Mouse (Mus musculus) limb, embryonic 14.5 days (tissue): ENCODE results near the gene Xntrpc. TPM values are rescaled to one million over a fixed set of nuclear protein-coding genes. Genes with fewer than 3 reads are reported as not detected.

Source experiments
- ATAC-seq: fragments of 200-750 bp; cut with Nextera tagmentation; 2 replicates; pipeline ENCODE4 v1.8.0; 2017; ENCODE audit warnings: low read depth, moderate number of reproducible peaks, moderate TSS enrichment; ENCODE audit not compliant: low FRiP score
- DNase-seq: peaks from one replicate; pipeline ENCODE4 v3.0.0-alpha.2; 2015; ENCODE audit warnings: low spot score
- H3K27ac ChIP-seq: fragments of 300-500 bp; sonication (generic); replicated peaks from 2 replicates; pipeline ENCODE4 v1.5.1; 2014; ENCODE audit warnings: low read depth, mild to moderate bottlenecking, low read length, moderate library complexity, mixed read lengths
- H3K27me3 ChIP-seq: fragments of 300-500 bp; sonication (generic); 2 replicates; pipeline ENCODE4 v1.6.1; 2014; ENCODE audit warnings: low read length, mixed read lengths; ENCODE audit not compliant: control insufficient read depth, insufficient read depth
- H3K36me3 ChIP-seq: fragments of 300-500 bp; sonication (generic); 2 replicates; pipeline ENCODE4 v1.6.1; 2014; ENCODE audit warnings: mild to moderate bottlenecking, low read length, moderate library complexity, mixed read lengths; ENCODE audit not compliant: control insufficient read depth, insufficient read depth
- H3K4me1 ChIP-seq: fragments of 300-500 bp; sonication (generic); 2 replicates; pipeline ENCODE4 v1.6.1; 2014; ENCODE audit warnings: antibody characterized with exemption, low read length, mixed read lengths; ENCODE audit not compliant: control insufficient read depth, insufficient read depth
- H3K4me2 ChIP-seq: fragments of 300-500 bp; sonication (generic); replicated peaks from 2 replicates; pipeline ENCODE4 v1.6.1; 2014; ENCODE audit warnings: low read depth, mild to moderate bottlenecking, low read length, moderate library complexity; ENCODE audit not compliant: severe bottlenecking
- H3K4me3 ChIP-seq: fragments of 300-500 bp; sonication (generic); replicated peaks from 2 replicates; pipeline ENCODE4 v1.5.1; 2014; ENCODE audit warnings: low read length
- H3K9ac ChIP-seq: fragments of 300-500 bp; sonication (generic); 2 replicates; pipeline ENCODE4 v1.6.1; 2014; ENCODE audit warnings: mild to moderate bottlenecking, low read depth, low read length, moderate library complexity; ENCODE audit not compliant: severe bottlenecking
- H3K9me3 ChIP-seq: fragments of 300-500 bp; sonication (generic); 2 replicates; pipeline ENCODE4 v1.6.1; 2016; ENCODE audit warnings: low read length; ENCODE audit not compliant: control insufficient read depth
- POLR2A ChIP-seq: fragments of 200-500 bp; IDR thresholded peaks from 2 replicates; pipeline ENCODE4 v1.8.0; 2012; ENCODE audit warnings: inconsistent platforms, mild to moderate bottlenecking, moderate library complexity, borderline replicate concordance; ENCODE audit not compliant: insufficient read depth, insufficient read length; ENCODE audit errors: extremely low read depth
- WGBS: fragments of 180-500 bp; shearing (Covaris S2); extraction: QIAGEN DNeasy Blood & Tissue Kit; methylation state at CpG from one replicate; pipeline ENCODE4 v1.1.7; 2014; 5-methylcytosine and 5-hydroxymethylcytosine counted together
- polyA plus RNA-seq, 2 experiments: library from polyadenylated mRNA; depleted of rRNA in 1 of 2; stranded (reverse) in 1 of 2; unstranded in 1 of 2; fragments of >200 nt; fragmentation: Nextera tagmentation in 1 of 2; extraction: Ambion mirVana in 1 of 2; gene quantifications; 2 replicates each; pipeline versions ENCODE4 v1.2.1 to v1.2.3; 2012 to 2014

The Xntrpc gene
- polyA plus RNA-seq, 2 experiments, result 1.2 to 9.5 TPM

DNA sequence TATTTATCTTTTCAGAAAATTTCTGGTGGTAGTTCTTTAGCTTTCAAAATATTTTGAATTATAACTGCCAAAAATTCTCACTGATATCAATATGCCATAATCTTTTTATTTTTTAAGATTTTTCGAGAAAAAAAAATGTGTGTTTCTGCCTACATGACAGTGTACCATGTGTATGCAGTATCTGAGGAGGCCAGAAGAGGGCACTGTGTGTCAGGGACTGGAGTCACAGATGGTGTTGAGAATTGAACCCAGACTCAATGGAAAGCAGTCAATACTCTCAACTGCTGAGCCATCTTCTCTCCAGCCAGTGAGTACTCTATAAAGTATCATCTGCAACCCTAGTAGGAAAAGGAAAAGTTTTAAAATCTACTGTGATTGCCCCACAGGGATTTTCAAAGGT lies 72.0 kb downstream of the Xntrpc start:
- Histone ChIP-seq H3K4me2 (no peak overlapping the region), H3K4me3 (no peak overlapping the region), H3K27me3 (no peaks in the 10 kb centered on the region), H3K4me1 (no peaks in the 10 kb centered on the region), H3K9ac (no peak overlapping the region), H3K27ac (no peak overlapping the region), H3K9me3 (no peaks in the 10 kb centered on the region), H3K36me3 (peaks cover 84% of the 10 kb centered on the region)
- ATAC-seq (no peak), DNase-seq (no peak)
- no peak for TF ChIP-seq POLR2A
- 94% methylated on average over 1 of the region's 1 CpGs for WGBS

DNA sequence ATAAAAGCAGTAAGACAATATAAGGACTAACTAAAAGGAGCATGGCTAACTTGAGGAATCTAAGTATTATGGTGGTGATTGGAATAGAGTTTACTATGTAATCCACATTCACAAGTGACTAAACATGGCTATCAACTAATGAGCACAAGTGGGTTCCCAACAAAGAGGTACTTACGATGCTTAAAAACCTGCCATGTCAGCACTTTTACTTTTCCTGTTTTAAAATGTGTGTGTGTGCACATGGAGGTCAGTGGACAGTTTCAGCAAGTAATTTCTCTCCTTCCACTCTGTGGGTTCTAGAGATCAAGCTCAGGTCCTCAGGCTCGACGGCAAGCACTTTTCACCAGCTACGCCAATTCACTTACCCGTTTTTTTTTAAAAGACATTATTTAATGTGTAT lies 72.4 kb downstream of the Xntrpc start:
- peaks cover 82% of the 10 kb centered on the region for H3K36me3 ChIP-seq
- DNase-seq (no peak), ATAC-seq (no peak)
- 95% methylated on average over 5 of the region's 5 CpGs for WGBS
- H3K27ac ChIP-seq, result no peak overlapping the region
- TF ChIP-seq POLR2A, result no peak
- no peaks in the 10 kb centered on the region for H3K27me3 ChIP-seq
- no peak overlapping the region for H3K9ac ChIP-seq
- H3K4me3 ChIP-seq, result no peak overlapping the region
- no peak overlapping the region for H3K4me2 ChIP-seq
- H3K9me3 ChIP-seq, result no peaks in the 10 kb centered on the region
- no peaks in the 10 kb centered on the region for H3K4me1 ChIP-seq

Other genes starting within 250 kb of the Xntrpc start
- 0.13 and 0.41 TPM in 2 replicates for gene Phox2a, start 247.4 kb upstream of the Xntrpc start, polyA plus RNA-seq (2012; rRNA removed)
- gene Phox2a, start 247.4 kb upstream of the Xntrpc start, polyA plus RNA-seq (2014; fragmentation: Nextera tagmentation; extraction: Ambion mirVana), result 0.26 TPM in 1 of 2 replicates, not detected in the other
- 111 and 152 TPM in 2 replicates for gene Inppl1, start 227.5 kb upstream of the Xntrpc start, polyA plus RNA-seq (2012; rRNA removed)
- gene Inppl1, start 227.5 kb upstream of the Xntrpc start, polyA plus RNA-seq (2014; fragmentation: Nextera tagmentation; extraction: Ambion mirVana), result 30.5 and 44.5 TPM in 2 replicates
- 3.4 and 4.8 TPM in 2 replicates for gene Folr2, start 208.5 kb upstream of the Xntrpc start, polyA plus RNA-seq (2012; rRNA removed)
- gene Folr2, start 208.5 kb upstream of the Xntrpc start, polyA plus RNA-seq (2014; fragmentation: Nextera tagmentation; extraction: Ambion mirVana), result 2.8 and 3.1 TPM in 2 replicates
- 67.2 and 68.9 TPM in 2 replicates for gene Anapc15, start 202.0 kb upstream of the Xntrpc start, polyA plus RNA-seq (2012; rRNA removed)
- gene Anapc15, start 202.0 kb upstream of the Xntrpc start, polyA plus RNA-seq (2014; fragmentation: Nextera tagmentation; extraction: Ambion mirVana), result 44.7 and 60.5 TPM in 2 replicates
- 1.1 and 1.3 TPM in 2 replicates for gene Folr1, start 194.9 kb upstream of the Xntrpc start, polyA plus RNA-seq (2012; rRNA removed)
- gene Folr1, start 194.9 kb upstream of the Xntrpc start, polyA plus RNA-seq (2014; fragmentation: Nextera tagmentation; extraction: Ambion mirVana), result 1.0 TPM in 1 of 2 replicates, not detected in the other
- 176 and 203 TPM in 2 replicates for gene Lamtor1, start 159.8 kb upstream of the Xntrpc start, polyA plus RNA-seq (2012; rRNA removed)
- 154 and 166 TPM in 2 replicates for gene Lamtor1, start 159.8 kb upstream of the Xntrpc start, polyA plus RNA-seq (2014; fragmentation: Nextera tagmentation; extraction: Ambion mirVana)
- gene Tomt, start 159.4 kb upstream of the Xntrpc start, polyA plus RNA-seq (2012; rRNA removed), result 0.18 and 0.23 TPM in 2 replicates
- gene Tomt, start 159.4 kb upstream of the Xntrpc start, polyA plus RNA-seq (2014; fragmentation: Nextera tagmentation; extraction: Ambion mirVana), result 0.29 and 0.41 TPM in 2 replicates
- gene Lrrc51, start 131.8 kb upstream of the Xntrpc start, polyA plus RNA-seq (2012; rRNA removed), result 11.4 and 11.7 TPM in 2 replicates
- 7.5 and 12.6 TPM in 2 replicates for gene Lrrc51, start 131.8 kb upstream of the Xntrpc start, polyA plus RNA-seq (2014; fragmentation: Nextera tagmentation; extraction: Ambion mirVana)
- gene Numa1, start 131.6 kb upstream of the Xntrpc start, polyA plus RNA-seq (2012; rRNA removed), result 112 and 126 TPM in 2 replicates
- 106 and 126 TPM in 2 replicates for gene Numa1, start 131.6 kb upstream of the Xntrpc start, polyA plus RNA-seq (2014; fragmentation: Nextera tagmentation; extraction: Ambion mirVana)
- gene Il18bp, start 47.0 kb upstream of the Xntrpc start, polyA plus RNA-seq (2012; rRNA removed), result 12.9 and 15.4 TPM in 2 replicates
- 2.2 and 2.7 TPM in 2 replicates for gene Il18bp, start 47.0 kb upstream of the Xntrpc start, polyA plus RNA-seq (2014; fragmentation: Nextera tagmentation; extraction: Ambion mirVana)
- gene Rnf121, start 244 bp upstream of the Xntrpc start, polyA plus RNA-seq (2012; rRNA removed), result 62.3 and 83.0 TPM in 2 replicates
- gene Rnf121, start 244 bp upstream of the Xntrpc start, polyA plus RNA-seq (2014; fragmentation: Nextera tagmentation; extraction: Ambion mirVana), result 32.6 and 34.1 TPM in 2 replicates
- gene Xndc1, start 202 bp upstream of the Xntrpc start, polyA plus RNA-seq (2012; rRNA removed), result 65.1 and 77.5 TPM in 2 replicates
- 21.4 and 22.9 TPM in 2 replicates for gene Xndc1, start 202 bp upstream of the Xntrpc start, polyA plus RNA-seq (2014; fragmentation: Nextera tagmentation; extraction: Ambion mirVana)
- 5.5 and 10.8 TPM in 2 replicates for gene Trpc2, start 17.4 kb downstream of the Xntrpc start, polyA plus RNA-seq (2012; rRNA removed)
- gene Trpc2, start 17.4 kb downstream of the Xntrpc start, polyA plus RNA-seq (2014; fragmentation: Nextera tagmentation; extraction: Ambion mirVana), result not detected in 2 replicates
- 18.2 and 20.4 TPM in 2 replicates for gene Art1, start 36.0 kb downstream of the Xntrpc start, polyA plus RNA-seq (2012; rRNA removed)
- 15.9 and 21.7 TPM in 2 replicates for gene Art1, start 36.0 kb downstream of the Xntrpc start, polyA plus RNA-seq (2014; fragmentation: Nextera tagmentation; extraction: Ambion mirVana)
- gene Art5, start 43.8 kb downstream of the Xntrpc start, polyA plus RNA-seq (2012; rRNA removed), result 2.4 and 2.9 TPM in 2 replicates
- 2.5 and 3.0 TPM in 2 replicates for gene Art5, start 43.8 kb downstream of the Xntrpc start, polyA plus RNA-seq (2014; fragmentation: Nextera tagmentation; extraction: Ambion mirVana)
- gene Chrna10, start 51.1 kb downstream of the Xntrpc start, polyA plus RNA-seq (2012; rRNA removed), result 0.05 and 0.06 TPM in 2 replicates
- not detected in 2 replicates for gene Chrna10, start 51.1 kb downstream of the Xntrpc start, polyA plus RNA-seq (2014; fragmentation: Nextera tagmentation; extraction: Ambion mirVana)
- gene Nup98, start 144.5 kb downstream of the Xntrpc start, polyA plus RNA-seq (2012; rRNA removed), result 27.3 and 28.3 TPM in 2 replicates
- 38.9 and 41.5 TPM in 2 replicates for gene Nup98, start 144.5 kb downstream of the Xntrpc start, polyA plus RNA-seq (2014; fragmentation: Nextera tagmentation; extraction: Ambion mirVana)
- 77.1 and 108 TPM in 2 replicates for gene Pgap2, start 144.5 kb downstream of the Xntrpc start, polyA plus RNA-seq (2012; rRNA removed)
- gene Pgap2, start 144.5 kb downstream of the Xntrpc start, polyA plus RNA-seq (2014; fragmentation: Nextera tagmentation; extraction: Ambion mirVana), result 94.2 and 102 TPM in 2 replicates
- 48.7 and 55.6 TPM in 2 replicates for gene Rhog, start 190.3 kb downstream of the Xntrpc start, polyA plus RNA-seq (2012; rRNA removed)
- 70.3 and 73.7 TPM in 2 replicates for gene Rhog, start 190.3 kb downstream of the Xntrpc start, polyA plus RNA-seq (2014; fragmentation: Nextera tagmentation; extraction: Ambion mirVana)
- gene Stim1, start 202.1 kb downstream of the Xntrpc start, polyA plus RNA-seq (2012; rRNA removed), result 49.1 and 66.1 TPM in 2 replicates
- 27.7 and 31.7 TPM in 2 replicates for gene Stim1, start 202.1 kb downstream of the Xntrpc start, polyA plus RNA-seq (2014; fragmentation: Nextera tagmentation; extraction: Ambion mirVana)